Mouse (Mus musculus) liver, postnatal 0 days (tissue): ENCODE data around the gene Sulf2.

ENCODE experiments used
- CTCF ChIP-seq: sonication (generic); IDR thresholded peaks from 2 replicates; pipeline ENCODE4 v1.5.1; 2016; ENCODE audit warnings: antibody characterized with exemption, low read depth
- EP300 ChIP-seq: IDR thresholded peaks from 2 replicates; pipeline ENCODE4 v1.6.1; 2016; ENCODE audit warnings: antibody characterized with exemption, low read depth, mild to moderate bottlenecking

- TF ChIP-seq CTCF (no peak), EP300 (no peak)
Observed at GRCm38 (mm10) chr2:166194112-166194758, 38.8 kb upstream of the Sulf2 start.
